Mouse (Mus musculus): ENCODE results near the gene Gm8909.
"Not testable (repeated sequence)": the region's sequence is repeated elsewhere in the genome, so short reads cannot be mapped to it uniquely, and the experiment has no call there.

The Gm8909 gene

DNA sequence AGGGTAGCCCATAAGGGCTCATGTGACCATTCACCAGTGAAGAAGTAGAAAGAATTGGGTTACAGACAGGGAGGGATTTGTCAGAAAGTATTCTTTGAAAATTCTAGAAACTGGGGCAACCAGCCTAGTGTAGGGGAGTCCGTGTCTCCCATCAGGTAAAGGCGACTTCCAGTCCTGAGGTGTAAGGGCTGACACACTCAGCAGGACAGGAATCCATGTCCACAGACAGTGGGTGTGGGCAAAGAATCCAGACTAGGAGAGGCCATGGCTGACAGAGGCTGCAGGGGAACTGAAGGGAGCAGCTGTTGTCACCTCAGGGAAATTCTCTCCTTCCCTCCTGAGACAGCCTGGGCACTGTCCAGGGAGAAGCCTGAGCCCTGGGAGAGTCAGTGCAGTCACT lies 1.4 kb downstream of the Gm8909 start:
- in situ Hi-C loops (cut with MboI, MseI), result not testable (repeated sequence)

DNA sequence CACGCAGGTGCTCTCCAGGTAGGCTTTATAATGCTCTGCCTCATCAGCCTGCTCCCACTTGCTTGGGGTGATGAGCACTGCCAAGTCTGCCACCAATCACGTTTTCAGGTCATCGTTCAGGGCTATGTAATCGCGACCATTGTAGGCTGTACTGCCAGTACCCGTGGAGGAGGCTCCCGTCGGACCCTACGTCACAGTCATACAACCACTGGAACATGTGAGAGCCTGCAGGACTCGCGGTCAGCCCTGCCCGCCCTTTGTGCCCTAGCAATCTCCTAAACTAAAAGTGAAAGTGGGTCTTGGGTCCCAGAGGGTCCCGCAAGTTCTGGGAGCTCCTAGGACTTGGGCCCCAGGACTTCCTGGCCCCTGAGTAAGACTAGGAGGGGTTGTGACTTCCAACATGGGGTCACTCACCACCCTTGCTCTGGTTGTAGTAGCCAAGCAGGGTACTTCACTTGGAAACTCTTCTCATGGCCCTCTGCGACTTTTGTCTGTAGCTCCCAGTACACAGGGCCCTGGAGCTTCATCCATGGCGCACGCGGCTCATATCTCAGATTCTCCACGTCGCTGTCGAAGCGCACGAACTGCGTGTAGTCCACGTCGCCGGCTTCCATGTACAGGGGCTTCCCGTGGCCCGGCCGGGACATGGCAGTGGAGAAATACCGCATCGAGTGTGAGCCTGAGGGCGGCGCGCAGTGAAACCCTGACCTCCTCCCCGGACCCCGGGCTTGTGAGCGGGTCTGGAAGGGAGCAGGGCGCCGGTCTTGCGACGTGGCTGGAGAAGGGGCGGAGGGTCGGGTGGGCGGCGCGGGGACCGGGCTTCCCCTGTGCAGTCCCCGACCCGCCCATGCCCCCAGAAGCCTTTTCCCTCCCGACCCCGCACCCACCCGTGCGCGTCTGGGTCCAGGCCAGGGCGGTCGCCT lies 6.9 kb downstream of the Gm8909 start:
- in situ Hi-C loops (cut with MboI, MseI), result no loop called here

DNA sequence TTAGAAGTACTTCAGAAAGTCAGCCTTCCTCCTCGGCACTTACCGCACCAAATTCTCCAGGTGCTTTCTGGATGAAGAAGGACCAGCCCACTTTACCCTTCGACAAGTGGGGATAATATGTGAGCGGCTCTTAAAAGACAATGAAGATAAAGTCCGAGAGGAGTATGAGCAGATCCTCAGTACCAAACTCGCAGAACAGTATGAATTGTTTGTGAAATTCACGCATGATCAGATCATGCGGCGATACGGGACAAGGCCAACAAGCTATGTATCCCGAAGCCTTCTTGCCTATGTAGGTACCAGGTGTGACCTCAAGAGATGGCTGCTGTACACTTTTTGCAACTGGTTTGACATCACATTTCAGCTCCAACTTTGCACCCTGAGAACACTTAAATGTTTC lies 10.1 kb downstream of the Gm8909 start:
- in situ Hi-C loops (cut with MboI, MseI), result not testable (repeated sequence)

DNA sequence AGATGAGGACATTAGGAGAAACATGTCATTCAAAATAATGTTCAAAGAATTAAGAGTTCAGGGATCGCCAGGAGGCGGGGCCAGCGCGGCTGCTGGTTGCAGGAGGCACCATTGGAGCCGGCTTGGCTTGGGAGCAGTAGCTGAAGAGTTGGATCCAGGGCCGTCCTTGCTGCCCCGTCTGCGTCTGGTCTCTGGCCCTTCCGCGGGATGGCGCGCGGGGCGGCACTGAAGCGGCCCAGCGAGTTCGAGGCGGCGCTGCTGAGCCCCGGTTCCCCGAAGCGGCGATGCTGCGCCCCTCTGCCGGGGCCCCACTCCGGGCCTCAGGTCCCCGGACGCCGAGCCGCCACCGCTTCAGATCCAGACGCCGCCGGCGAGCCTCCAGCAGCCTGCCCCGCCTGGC lies 10.6 kb downstream of the Gm8909 start:
- in situ Hi-C loops (cut with MboI, MseI), result not testable (repeated sequence)

DNA sequence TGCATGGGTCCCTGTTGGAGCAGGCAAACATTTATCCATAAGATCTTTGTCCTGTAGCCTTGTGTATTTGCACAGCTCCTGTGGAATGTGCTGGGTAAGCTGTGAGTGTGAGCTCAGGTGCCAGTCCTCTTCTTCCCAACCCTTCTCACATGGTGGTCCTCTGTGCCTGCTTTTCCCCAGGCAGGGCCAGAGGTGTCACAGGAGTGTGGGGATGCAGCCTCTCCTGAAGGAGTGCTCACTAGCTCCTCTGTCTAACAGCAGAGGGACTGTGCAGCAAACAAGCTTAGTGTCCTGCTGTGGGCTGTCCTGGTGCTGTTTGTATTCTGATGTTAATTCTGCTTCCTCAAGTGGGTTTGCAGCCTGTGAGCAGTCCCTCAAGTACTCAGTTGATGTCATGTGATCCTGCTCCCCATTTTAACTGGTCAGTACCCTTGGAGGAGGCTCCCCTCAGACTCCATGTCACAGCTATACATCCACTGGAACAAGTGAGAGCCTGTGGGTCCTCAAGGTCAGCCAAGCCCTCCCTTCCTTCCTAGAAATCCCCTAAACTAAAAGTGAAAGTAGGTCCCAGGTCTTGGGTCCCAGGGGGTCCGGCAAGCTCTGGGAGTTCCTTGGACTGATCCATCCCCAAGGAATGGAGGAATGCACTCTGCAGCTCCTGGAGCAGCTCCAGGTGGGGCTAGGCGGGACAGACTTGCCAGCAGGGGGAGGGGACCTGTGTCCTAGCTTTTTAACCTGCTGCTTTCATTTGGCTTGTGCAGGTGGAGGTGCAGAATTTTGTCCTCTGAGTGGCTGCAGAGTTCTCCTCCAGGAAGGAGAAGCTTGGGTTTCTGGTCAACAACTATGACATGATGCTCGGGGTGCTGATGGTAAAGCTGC lies 13.8 kb downstream of the Gm8909 start:
- in situ Hi-C loops (cut with MboI, MseI), result no loop called here

DNA sequence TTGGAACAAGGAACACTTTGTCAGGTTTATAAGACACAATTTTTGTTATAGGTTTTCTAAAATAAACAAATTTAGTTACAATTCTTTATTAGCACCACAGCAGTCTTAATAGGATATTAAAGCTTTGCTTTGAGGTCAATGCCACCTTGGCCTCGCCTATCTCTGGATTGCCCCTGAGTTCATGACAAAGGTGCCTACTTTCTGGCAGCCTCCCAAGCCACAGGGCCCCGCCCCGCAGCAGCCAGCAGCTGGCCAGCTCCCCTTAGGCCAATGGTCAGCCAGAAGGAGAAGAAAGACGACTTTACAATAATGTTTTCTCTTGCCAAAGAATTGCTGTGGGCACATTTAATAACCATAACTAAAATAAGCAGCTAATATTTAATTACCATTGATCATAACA lies 17.1 kb downstream of the Gm8909 start:
- in situ Hi-C loops (cut with MboI, MseI), result not testable (repeated sequence)

DNA sequence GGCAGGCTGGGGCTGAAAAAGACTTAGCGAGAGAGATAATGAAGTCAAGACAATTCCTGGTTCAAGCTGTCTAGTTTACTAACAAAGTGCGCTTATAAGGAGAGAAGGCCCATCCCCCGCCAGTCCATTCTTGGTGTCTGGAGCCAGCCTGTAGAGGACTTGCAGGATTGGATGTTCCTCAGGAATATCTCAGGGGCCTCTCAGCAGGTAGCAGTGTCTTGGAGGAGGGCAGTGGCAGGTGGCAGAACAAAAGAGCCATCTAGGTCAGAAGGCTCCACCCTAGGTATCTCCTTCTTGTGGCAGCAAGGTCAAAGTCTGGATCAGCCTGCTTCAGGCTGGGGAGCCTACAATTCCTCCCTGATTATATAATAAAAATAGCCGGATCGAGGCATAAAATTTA lies 19.9 kb downstream of the Gm8909 start:
- in situ Hi-C loops (cut with MboI, MseI), result not testable (repeated sequence)

DNA sequence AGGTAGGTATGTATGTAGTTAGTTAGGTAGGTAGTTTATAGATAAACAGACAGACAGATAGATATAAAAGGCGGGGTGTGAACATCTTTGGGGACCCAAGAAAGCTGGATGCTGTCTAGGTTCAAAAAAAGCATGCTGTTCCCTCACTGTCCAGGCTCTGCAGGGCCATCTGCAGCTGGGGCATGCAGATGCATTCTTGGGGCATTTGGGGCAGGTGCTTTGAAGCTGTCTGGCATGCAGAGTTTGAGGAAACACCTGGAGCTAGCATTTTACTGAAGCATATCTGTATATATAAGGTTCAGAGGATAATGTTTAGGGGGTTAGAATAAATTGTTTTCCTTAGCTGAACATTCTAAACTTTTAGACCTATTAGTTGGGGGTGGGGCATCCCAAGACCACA lies 21.4 kb downstream of the Gm8909 start:
- in situ Hi-C loops (cut with MboI, MseI), result not testable (repeated sequence)

DNA sequence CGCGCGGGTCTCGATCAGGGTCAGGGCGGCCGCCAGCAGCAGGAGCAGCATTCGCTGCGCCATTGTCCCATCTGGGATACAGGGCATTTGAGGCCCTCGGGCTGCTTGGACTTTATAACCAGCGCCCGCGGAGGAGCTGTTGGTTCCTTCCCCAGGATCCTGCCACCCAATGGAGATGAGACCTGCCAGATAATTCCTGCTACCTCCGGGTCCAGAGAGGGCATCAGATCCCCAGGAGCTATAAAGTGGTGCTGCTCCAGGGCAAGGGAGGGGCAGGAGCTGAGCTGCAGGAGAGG lies 22.5 kb downstream of the Gm8909 start:
- in situ Hi-C loops (cut with MboI, MseI), result not testable (repeated sequence)

DNA sequence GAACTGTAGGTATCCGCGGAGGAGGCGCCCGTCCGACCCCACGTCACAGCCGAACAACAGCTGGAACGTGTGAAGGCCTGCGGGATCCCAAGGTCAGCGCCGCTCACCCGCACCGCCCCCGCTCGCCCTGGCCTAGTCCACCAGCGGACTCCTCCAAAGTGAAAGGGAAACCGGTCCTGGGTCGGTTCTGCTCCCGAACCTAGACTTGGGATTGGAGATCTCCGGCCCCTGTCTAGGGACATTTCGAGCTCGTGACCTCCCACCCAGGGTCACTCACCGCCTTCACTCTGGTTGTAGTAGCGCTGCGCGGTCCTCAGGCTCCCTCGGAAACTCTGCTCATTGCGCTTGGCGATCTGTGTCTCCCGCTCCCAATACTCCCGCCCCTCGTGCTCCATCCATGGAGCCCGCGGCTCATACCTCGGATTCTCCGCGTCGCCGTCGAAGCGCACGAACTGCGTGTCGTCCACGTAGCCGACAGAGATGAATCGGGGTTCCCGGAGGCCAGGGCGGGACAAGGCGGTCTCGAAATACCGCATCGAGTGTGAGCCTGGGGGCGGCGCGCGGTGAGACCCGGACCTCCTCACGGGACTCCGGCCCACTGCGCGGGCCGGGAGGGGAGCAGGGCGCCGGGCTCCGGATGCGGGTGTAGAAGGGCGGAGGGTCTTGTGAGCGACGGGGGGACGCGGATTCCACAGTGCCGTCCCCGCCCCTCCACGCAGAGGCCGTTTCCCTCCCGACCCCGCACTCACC lies 23.1 kb downstream of the Gm8909 start:
- in situ Hi-C loops (cut with MboI, MseI), result no loop called here

DNA sequence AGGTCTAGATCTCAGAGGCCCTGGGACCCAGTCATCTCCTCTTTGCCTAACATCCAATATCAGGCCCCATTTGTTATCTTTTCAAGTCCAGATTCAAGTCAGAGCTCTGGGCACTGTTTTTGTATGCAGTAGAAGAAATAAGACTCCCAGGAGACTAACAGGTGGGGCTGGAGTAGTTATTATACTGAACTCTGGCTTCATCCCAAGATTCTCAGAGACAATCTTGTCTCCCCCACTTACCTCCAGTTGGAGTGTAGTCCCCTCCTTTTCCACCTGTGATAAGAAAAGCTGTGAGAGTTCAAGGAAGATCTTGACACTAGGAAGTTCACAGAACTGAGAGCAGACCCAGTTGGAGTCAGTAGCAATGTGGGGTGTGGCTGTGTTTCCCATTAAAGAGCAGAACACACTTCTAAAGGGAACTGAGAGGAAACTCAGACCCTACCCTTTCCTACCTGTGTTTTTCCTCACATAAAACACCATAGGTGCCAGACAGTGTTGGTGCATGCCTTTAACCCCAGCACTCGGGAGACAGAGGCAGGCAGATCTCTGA lies 32.0 kb downstream of the Gm8909 start:
- in situ Hi-C loops (cut with MboI, MseI), result not testable (repeated sequence)

DNA sequence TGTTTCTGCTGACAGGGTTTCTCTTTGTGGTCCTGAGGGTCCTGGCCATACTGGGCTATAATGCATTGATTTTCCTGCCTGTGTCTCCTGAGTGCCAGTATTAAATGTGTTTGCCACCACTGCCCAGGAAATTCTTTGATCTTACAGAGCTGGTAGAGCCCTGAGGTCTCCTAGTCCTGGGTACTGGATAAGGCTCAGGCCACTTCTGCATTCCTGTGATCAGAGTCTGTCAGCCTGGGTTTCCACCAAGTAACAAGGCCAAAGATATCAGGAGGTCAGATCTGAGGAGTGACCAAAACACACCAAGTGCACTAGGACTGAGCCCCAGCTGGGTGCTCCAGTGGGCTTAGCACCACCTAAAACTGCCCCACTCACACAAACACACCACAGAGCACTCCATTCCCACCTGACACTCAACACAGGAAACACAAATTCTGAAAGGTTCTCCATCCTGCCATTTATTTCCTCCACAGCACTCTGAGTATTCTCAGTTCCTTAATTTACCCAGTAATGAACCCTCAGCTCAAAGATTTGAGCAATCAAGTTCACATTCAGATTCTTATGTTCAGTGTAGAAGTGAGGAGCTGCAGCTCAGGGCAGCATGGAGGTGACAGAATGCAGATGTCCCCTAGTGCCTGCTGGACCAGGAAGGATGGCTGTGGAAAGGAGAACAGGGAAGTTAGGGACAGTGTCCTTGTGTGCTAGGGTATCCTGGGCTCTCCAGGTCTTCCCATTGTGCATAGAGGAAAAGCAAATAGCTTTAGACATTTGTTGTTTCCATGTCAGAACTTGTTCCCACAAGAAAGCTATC lies 32.7 kb downstream of the Gm8909 start:
- in situ Hi-C loops (cut with MboI, MseI), result not testable (repeated sequence)

DNA sequence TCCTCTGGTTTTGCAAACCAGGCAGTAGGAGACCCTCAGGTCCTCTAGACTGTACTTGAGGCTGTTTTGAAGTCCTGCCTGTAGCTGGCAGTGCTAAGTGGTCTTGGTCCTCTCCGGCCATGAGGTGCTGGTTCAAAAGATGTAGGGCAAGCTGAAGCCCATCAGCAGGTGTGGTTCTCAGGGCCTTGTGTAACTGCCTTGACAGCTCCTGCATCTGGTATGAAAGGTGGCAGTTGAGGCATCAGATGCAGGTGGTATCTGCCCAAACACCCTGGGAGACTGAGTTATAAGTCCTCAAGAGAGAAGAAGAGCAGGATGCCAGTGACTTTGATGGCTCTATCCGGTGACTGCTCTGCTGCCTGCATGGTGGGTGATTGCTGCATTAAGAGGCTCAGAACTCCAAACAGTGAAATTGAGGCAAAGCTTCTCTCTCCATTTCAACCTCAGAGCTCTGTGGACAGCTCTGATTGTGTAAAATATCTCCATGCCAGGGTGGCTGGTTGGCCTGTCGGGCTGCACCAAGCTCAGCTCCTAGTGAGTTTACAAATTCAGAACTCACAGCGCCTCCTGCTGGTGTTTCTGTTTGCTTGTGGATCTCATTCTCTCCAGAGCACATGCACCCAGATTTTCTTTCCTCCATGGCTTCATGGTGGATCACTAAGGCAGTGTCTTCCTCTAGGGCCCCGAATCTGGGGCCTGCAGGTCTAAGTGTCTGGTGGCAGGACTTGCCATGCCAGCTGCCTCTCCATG lies 36.6 kb downstream of the Gm8909 start:
- in situ Hi-C loops (cut with MboI, MseI), result no loop called here

DNA sequence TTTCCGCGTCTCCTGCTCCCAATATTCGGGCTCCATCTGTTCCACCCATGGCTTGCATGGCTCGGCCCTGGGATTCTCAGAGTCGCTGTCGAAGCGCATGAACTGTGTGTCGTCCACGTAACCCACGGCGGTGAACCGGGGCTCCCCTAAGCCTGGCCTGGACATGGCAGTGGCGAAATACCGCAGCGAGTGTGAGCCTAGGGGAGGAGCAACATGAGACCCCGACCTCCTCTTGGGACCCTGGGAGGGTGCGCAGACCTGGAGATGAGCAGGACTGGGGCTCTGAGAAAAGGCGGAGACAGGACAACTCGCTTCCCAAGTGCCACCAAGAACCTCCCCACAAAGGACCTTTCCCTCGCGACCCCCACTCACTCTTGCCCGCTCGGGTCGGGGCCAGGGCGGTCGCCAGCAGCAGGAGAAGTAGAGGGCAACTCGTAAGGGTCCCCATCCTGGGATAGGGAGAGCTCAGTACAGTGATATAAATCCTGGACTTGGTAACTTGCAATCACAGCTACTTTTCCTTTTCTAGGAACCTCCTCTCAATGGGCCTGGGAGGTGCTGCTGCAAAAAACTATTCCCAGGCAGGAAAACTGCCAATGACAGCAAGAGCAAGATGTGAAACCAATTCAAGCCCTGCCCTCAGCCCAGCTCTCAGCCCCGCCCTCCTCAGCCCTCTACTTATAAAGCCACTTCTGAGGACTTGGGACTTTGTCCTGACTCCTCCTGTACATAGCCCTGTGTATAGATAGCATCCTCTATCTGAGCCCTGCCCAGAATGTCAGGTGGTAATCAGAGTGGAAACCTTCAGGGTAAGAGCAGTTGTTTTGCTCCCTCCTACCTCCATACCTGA lies 39.1 kb downstream of the Gm8909 start, which contains the start of gene Gm7030:
TSS of gene Gm7030 (minus strand) at position 458 of the 850 bp plus-strand sequence.
- in situ Hi-C loops (cut with MboI, MseI), result not testable (repeated sequence)

DNA sequence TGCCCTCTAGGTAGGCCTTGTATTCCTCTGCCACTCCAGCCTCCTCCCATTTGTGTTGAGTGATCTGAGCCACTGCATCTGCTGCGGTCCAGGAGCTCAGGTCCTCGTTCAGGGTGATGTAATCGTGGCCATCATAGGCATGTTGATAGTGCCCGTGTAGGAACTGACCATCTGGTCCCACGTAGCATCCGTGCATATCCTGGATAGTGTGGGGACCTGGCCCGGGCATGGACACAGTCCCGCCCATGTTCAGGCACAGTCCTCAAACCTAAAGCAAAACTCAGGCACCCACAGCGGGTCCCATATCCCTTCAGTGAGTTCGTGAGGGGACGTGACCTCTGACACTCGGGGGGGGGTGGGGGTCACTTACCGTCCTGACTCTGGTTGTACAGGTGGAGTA lies 39.8 kb downstream of the Gm8909 start:
- in situ Hi-C loops (cut with MboI, MseI), result not testable (repeated sequence)

DNA sequence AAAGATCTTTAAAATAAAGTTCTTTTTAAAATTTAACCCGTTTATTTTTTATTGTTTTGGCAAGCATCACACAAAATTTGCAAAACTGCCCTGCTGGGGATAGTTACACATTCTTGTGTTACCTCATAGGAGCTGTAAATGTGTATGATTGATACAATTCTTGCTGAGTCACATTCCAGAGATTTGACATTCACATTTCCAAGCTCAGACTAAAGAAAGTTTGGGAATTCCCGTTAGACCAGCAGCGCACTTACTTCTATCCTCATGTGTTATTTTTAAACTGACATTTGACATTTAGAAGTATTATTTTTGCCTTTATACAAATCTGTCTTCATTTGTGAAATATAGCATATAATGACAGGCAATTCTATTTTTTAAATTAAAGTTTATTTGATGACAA lies 44.2 kb downstream of the Gm8909 start:
- in situ Hi-C loops (cut with MboI, MseI), result not testable (repeated sequence)

DNA sequence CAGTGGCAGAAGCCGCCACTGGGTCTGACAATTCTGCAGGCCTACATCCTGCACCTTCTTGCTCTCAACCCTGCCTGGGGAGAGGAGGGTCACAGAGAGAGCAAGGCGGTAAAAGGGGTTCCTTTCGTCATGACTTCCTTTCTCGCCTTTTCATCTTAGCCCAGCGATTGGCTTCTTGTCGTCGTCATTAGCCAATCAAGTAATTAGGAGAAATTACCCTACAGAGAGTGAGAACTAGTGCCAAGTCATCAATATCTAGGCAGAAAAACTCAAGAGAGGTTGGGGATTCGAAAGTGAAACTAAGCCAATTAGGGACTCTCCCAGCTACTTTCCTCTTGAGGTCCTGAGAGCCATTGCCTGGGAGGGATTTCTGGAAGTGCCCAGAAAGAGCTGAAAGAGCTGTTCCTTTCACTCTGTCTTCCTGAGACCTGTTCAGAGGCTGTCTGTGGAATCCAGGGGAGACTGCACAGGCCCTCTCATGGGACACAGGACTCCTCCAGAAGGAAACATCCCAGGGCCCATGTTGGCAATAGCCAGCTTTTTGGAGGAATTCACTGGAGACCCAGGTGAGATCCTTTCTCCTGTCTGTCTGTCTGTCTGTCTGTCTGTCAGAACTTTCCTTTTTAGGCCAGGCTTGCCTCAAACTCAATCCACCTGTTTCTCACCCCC lies 46.9 kb downstream of the Gm8909 start, which contains the start of gene Gm19684:
TSS of gene Gm19684 (plus strand) at position 327 of the 669 bp plus-strand sequence.
- in situ Hi-C loops (cut with MboI, MseI), result not testable (repeated sequence)

DNA sequence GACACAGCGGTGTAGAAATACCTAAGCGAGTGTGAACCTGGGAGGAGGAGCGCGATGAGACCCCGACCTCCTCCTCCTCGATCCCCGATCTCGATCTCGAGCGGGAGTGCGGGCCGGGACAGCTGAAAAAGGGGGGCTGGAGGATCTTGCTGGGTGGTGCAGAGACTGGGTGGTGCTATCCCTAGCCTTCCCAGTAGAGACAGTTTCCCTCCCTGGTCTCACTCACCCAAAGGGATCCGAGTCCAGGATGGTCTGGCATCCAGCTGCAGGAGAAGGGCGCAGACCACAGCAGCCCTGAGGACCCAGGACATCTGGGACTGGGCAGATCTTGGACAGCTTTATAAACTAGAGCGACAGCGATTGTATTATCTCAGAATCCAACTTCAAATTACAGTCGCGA lies 47.5 kb downstream of the Gm8909 start:
- in situ Hi-C loops (cut with MboI, MseI), result not testable (repeated sequence)
